Mouse (Mus musculus) c-Kit-positive CD71-negative TER-119-negative erythroid progenitor cells, embryonic 14.5 days (primary cell): ENCODE measurements at regions not wholly inside any gene's neighbourhood (a gene's known extent, or its start where the extent isn't known, plus 50 kb on each side); places are given as distances from the start of the nearest gene placed in this dataset.

Source experiments
- DNase-seq: peaks from one replicate; pipeline ENCODE4 v3.0.0-alpha.2; 2013; ENCODE audit warnings: low read depth

GRCm38 (mm10) chr5:118502991-118503390, 57.5 kb upstream of the Med13l start:
- DNase-seq: no peak

- DNase-seq: no peak
Observed at GRCm38 (mm10) chr5:118504170-118504569, 56.3 kb upstream of the Med13l start.

GRCm38 (mm10) chr5:118504926-118505325, 55.6 kb upstream of the Med13l start:
- DNase-seq: no peak

- no peak for DNase-seq
Observed at GRCm38 (mm10) chr5:118509871-118510270, 50.6 kb upstream of the Med13l start.
